Mouse (Mus musculus) regulatory T cell (primary cell): ENCODE data around the gene Fam118b.

Source experiments
- in situ Hi-C: fragments of 300-600 bp; cut with MboI, MseI; formaldehyde crosslinking; loops from one replicate; pipeline ENCODE4 v1.15.1; 2025; ENCODE audit warnings: high pct_unique_total_duplicates

The Fam118b gene

DNA sequence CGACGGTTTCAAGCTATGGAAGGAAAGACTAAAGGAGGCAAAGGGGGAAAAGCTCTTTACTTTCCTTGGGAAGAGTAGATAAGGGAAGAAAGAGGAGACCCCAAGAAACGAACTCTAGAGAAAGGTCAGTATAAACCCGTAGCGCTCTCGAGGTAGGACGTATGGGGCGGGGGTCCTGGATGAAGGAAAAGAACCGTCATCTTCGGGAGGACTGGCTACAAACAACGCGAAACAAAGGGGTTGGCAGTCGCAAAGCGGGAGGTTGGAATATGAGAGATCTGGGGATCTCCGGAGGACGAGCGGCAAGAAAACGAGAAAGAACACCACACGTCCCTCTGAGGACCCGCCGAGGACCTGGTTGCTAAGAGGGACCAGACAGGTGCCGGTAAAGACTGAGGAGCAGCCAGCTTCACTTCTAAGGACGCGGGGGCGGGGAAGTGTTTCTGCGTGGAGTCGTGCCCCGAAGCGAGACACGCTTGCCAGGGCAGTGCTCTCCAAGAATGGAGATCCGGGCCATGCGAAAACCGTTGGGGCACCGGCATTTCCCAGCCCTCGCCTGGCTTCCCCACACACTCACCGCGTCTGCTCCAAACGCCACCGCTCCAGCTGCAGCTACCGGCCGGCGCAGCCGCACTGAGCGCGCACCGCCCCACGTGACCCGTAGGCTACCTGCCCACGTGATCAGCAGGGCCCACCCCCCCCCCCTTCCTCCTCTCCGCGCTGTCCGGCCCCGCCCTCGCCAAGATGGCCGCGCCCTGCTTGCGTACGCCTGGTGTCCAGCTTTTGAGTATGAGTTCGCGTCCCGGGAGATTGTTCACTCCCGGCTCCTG, at the start of gene Fam118b, which contains the start of gene Rpusd4:
Gene Fam118b, minus strand, starts transcription at position 660 of the 830 bp plus-strand sequence.
Gene Rpusd4, plus strand, starts transcription at position 720 of the 830 bp plus-strand sequence.
- in situ Hi-C loops: loop anchor here (5.0 kb wide), 1 partner anchor 55 kb away; the partner anchor contains the start of gene Foxred1

DNA sequence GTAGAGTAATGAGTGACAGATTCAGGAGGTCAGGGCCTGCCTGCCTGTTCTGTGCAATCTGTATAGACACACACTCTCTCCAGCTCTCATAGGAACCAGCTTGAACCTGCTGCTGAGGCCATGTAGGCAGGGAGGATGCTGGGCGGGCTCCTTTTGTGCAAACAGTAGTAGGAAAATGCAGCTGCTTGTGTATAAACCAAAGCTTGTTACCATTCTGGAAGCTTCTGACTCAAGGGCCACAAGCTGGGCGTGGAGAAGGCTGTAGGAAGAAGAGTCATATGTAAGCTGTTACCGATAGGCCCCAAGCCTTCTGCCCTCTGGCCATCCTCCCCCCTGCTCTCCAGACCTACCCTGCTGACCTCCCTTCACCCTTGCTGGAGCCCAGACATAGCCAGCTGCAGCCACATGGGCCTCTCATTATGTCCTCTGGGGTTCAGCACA, 49.2 kb upstream of the Fam118b start:
- in situ Hi-C loops: no loop called here

DNA sequence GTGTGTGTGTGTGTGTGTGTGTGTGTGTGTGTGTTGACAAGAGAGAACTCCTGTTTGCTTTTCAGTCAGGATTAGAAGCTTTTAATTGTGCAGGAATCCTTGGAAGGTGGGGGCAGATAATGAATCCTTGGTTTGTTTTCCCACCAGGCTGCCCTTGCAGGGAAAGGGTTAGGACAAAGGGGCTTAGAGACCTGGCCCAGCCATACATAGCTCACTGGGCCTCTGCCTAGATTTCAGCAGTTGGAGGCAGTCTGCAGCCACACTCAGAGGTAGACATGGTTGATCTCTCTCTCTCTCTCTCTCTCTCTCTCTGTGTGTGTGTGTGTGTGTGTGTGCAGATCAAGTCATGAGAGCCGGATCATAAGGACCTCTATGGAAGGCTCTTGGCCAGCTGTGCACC, 46.6 kb upstream of the Fam118b start:
- in situ Hi-C loops: no loop called here

DNA sequence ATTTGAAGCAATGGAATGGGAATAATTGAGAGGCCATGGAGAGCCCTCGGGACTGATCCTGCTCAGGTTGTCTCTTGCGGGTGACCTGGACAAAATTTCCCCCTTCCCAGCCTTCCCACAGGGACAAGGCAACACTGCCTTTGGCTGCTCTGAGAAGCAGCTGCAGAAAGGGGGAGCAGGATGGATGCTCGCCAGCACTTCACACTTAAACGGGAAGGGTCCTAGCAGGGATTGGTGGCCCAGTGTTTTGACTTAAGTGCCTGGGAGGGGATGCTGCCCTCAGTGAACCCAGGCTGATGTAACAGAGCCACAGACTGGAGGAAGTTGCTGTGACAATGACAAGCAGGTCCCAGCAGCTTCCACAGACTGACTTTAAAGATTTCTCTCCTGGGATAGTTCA, 46.0 kb upstream of the Fam118b start:
- in situ Hi-C loops: no loop called here

DNA sequence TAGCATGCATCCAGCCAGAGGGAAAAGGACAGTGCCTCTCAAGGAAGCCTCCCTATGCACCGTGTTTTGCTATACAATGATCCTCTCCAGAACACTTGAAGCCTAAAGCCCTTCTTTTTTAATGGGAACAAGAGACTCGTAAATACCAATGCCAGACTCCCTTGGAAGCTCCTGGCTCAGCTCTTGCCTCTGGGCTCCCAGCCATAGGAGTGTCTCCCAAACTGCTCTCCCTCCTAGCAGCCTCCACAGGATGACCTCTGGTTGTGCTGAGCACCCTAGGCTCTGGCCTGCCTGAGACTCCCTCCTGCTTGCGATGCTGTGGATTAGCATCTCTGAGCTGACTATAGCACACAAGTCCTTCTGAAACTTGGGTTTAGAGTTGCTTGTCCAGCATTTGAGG, 44.9 kb upstream of the Fam118b start:
- in situ Hi-C loops: no loop called here

DNA sequence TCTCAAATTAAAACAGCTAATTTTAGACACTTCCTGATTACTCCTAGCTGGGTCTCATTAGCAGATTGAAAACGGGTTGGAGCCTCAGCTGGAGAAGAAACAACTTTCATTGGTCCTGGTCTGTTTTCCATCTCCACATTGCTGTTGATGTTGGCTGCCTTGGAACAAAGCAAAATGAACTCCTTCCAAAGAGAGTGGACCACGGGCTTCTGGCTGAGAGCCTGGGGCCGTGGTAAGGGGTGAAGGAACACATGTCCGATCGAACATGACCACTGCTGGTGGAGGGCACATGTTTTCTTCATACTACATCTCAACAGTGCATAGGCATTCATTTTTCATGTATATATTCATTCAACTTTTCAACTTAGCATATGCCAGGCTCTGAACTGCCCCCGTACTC, 42.8 kb upstream of the Fam118b start:
- in situ Hi-C loops: no loop called here

DNA sequence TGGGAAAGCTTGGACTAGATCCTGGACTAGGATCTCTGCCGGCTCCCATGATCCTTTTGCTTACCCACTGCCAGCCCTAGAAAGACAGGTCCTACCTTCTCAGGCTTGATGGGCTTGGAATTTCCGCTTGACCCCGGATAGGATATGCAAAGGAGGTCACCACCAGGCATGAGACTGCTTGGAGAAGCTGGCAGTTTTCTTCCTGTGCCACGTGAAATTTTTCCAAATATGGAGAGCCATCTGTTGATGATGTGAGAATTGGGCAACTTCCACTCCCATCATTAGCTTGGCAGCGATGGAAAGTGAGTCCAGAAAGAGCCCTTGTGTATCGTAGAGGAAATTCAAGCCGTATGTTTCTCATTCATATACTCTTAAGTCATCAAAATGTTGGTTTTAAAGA, 39.9 kb upstream of the Fam118b start:
- in situ Hi-C loops: no loop called here

DNA sequence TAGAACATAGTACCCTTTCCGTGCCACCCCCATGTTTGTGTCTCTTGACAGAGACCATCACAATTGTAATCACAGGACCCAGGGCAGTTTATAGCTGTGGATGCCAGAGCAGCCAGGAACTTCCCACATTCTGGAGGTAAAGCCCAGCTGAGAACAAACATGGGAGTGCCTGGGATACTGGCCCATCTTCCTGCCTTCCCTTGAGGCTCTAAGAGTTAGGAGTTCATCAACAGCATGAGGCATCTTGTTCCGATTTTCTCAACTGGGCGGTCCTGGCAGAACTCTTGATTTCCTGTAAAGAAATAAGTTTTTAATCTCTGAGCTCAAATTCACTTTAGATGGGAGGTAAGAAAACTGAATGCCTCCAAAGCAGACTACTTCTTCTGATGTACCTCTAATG, 34.6 kb upstream of the Fam118b start:
- in situ Hi-C loops: no loop called here

DNA sequence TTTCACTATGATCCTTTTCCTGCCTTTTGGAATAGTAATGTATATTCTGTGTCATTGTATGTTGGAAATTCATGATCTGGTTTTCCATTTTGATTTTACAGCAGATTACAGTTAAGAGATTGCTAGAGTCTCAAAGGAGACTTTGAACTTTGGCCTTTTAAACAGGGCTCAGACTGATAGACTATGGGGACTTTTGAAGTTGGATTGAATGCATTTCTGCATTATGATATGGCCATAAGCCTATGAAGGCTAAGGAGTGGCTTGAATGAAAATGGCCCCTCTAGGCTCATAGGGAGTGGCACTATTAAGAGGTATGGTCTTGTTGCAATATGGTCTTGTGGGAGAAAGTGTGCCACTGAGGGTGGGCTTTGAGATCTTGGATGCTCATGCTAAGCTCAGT, 30.2 kb upstream of the Fam118b start:
- in situ Hi-C loops: no loop called here

DNA sequence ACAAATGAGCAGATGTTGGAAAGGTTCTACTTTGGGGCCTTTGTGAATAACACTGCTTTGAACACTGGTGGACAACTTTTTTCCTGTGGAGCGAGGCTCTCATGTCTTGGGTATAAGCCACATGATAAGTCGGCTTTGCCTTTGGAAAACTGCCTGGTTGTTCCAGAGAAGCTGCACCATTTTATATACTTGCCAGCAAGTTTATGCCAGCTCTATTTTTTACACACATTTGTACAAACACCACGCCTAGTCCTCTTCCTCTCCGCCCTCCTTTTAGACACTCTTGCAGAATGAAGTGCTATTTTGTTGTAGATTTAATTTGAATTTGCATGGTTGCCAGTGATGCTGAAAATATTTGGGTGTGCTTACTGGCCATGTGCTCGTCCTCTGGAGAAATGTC, 25.9 kb upstream of the Fam118b start:
- in situ Hi-C loops: no loop called here

DNA sequence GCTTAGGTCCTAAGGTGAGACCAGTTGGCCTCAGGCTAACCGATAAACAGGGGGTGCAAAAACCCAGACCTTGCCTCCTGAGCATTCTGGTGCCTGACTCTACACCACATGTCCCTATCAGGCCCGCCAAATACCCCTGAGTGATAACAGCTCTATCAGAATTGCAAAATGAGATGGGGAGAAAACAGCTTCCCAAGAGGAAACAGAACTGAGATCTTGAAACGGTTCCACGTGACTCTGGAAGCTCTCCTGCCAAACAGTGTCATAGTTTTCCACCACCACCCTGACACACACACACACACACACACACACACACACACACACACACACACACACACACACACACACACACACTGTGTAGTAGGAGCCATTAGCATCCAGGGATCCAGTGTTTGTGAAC, 23.3 kb upstream of the Fam118b start:
- in situ Hi-C loops: no loop called here

DNA sequence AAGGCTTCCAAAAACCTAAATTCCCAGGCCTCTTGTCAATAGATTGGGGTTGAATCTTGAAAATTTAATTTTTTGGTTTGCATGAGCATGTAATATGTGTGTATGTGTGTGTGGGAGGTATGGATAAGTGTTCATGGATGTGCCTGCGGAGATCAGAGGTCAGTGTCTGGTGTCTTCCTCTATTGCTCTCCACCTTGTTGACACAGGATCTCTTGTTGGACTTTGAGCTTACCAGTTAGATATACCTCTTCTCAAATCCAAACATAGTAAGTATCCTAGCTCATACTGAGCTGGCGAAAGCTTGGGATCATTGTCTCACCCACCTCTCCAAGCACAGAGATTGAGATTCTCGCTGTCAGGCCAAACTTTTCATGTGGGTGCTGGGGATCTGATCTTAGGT, 22.8 kb upstream of the Fam118b start:
- in situ Hi-C loops: no loop called here

DNA sequence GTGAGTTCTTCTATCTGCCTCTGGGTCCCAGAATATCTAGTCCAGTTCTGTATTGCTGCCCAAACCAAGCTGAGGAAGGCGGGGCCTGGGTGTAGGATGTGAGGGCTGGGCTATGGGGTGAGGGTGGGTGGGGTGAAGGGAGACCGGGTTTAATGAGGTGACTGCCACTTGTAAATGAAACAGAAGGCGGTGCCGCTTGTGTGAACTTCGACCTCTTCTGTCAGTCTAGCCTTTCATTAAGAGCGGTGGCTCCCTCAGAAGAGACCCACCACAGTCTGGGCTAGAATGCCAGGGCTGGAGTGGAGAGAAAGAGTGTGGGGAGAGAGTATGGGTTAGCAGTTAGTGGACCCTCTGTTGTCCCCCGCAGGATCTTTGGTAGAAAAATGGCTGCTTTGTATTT, 22.4 kb upstream of the Fam118b start:
- in situ Hi-C loops: no loop called here

DNA sequence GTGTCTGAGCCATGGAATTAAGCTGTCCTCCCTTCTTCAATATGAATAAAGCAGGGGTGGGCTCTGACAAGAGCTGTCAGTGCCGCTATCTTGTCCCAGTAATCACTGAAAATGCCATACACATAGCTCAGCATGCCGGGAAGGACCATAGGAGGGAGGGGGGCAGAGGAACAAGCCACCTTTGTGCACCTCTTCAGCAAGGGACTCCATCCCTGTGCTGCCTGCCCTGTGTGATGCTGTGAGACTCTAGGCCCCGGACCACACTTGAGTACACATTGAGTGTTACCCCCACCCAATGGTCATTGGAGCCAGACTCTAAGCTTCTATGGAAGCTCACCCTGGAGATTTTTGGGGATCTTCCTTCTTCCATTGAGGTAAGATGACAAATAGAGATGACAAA, 18.7 kb upstream of the Fam118b start:
- in situ Hi-C loops: no loop called here

DNA sequence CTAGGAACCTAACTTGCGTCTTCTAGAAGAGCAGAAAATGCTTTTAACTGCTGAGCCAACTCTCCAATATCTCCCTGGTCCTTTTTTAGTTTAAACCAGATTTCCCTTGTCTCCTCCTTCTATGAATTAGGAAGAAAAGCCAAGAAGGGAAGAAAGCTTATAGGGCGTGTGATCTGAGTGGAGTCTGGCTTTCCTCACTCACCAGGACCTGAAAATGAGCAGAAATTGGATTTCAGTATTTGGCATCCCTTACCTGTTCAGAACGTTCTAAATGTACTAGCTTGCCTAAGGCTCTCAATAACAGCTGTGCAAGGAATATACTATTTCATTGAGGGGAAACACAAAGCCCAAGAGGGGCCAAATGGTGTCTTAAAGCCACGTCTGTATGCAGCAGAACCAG, 16.7 kb upstream of the Fam118b start:
- in situ Hi-C loops: loop anchor here (5.0 kb wide), 1 partner anchor 248 kb away; no protein-coding TSS in a partner anchor

DNA sequence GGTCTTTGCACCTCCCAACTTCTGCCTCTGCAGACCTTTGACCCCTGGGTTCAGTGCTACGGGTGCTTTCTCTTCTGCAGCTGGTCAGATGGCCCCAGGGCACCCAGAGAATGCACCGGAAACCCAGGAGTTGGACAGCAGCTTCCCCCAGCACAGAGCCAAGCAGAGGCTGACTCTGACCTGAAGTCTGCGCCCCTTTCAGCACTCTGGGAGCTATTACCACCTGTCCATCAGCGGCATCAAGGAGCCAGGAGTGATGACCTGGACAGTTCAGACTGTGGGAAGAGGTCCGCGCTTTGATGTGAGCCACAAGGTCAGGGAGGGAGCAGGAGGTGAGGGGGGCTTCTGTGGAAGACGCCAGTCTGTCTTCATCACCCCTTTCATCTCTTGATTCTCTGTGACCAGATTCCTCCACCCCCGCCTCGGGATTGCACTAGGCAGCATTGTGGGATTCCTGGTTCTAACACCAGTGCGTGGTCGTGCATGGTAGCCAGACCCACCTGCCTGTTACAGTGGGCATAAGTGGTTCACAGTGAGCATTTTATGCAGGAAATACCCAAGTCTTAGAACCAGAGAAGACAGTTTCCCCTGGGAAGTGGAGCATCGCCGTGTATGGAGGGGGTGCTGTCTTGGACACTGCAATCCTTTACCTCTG, 15.9 kb upstream of the Fam118b start:
- in situ Hi-C loops: loop anchor here (5.0 kb wide), 1 partner anchor 249 kb away; no protein-coding TSS in a partner anchor

DNA sequence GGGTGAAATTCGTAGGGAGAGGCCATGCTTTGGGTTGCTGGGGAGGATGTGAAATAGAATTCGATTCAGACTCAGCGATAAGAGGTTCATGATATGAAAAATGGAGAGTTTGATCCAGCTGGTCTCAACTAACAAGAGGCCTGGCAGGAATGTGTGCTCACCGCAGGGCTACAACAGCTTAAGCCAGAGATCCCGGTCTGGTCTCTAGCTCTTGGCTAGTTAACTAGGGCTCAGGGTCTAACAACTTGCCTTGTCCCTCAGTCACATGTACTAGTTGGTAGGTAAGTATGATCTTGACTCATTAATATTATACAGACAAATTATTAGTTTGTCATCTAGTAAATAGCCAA, 15.2 kb upstream of the Fam118b start:
- in situ Hi-C loops: loop anchor here (5.0 kb wide), 1 partner anchor 249 kb away; no protein-coding TSS in a partner anchor

DNA sequence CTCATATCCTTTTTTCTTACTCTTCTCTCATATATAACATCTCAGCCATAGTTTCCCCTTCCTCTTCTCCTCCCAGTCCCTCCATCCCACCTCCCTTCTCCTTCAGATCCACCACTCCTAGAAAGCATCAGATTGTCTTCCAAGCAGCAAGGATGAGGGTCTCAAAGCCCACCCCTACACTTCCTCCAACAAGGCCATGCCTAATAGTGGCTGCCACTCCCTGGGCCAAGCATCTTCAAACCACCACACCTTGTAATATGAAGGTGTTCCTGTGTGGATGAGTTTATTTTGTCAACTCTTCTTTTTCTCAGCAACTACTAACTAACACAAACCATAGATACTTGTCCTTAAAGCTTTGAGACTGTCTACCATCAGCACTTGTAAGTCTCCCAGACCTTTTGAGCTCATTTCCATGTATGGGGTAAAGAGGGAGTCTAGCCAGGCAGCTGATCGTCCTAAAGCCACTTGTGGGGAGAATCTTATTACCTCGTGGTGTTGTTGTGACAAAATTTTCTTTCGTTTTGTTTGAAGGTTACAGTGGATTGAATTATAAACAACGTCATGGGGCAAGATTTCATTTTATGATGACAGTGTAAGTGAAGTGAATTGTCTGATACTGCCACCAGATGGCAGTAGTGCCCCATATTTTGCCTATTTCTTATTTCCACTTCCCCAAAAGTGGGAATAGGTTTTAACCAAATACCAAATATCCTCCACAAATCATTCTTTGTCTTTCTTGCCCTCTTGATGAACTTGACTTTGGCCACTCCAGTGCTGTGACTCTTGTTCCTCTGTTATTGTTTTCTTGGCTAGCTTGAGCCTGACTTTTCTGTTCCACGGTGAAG, 14.6 kb upstream of the Fam118b start:
- in situ Hi-C loops: loop anchor here (5.0 kb wide), 1 partner anchor 250 kb away; no protein-coding TSS in a partner anchor

DNA sequence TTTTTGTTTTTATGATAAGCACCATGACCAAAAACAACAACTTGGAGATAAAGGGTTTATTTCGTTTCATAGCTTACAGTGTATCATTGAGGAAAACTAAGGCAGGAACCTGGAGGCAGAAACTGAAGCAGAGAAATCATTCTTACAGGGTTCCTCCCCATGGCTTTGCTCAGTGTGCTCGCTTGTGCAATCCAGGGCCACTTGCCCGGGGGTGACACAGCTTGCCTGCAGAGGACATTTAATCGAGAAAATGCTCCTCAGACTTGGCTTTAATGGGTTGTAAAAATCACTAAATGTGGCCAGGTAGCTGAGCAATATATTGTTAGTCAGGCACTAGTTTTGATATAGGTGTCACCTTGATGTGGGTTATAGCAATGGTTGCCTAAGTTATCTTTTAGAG, 10.8 kb upstream of the Fam118b start:
- in situ Hi-C loops: no loop called here

DNA sequence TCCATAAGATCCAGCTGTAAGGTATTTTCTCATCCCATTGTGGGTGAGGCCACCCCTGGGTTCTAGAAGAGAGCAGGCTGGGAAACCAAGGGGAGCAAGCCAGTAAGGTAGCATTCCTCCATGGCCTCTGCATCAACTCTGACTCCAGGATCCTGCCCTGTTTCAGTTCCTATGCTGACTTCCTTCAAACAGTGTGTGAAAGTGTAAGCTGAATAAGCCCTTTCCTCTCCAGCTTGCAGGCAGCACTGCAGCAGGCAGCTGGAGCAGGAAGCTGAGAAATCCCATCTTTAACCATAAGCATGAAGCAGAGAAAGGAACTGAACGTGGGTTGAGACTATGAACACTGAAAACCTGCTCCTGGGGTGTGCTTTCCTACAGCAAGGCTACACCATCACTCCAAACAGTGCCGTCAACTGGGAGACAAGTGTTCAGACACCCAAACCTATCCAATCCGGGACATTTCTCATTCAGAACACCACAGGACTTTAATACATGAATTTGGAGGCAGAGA, 10.3 kb upstream of the Fam118b start:
- in situ Hi-C loops: no loop called here

DNA sequence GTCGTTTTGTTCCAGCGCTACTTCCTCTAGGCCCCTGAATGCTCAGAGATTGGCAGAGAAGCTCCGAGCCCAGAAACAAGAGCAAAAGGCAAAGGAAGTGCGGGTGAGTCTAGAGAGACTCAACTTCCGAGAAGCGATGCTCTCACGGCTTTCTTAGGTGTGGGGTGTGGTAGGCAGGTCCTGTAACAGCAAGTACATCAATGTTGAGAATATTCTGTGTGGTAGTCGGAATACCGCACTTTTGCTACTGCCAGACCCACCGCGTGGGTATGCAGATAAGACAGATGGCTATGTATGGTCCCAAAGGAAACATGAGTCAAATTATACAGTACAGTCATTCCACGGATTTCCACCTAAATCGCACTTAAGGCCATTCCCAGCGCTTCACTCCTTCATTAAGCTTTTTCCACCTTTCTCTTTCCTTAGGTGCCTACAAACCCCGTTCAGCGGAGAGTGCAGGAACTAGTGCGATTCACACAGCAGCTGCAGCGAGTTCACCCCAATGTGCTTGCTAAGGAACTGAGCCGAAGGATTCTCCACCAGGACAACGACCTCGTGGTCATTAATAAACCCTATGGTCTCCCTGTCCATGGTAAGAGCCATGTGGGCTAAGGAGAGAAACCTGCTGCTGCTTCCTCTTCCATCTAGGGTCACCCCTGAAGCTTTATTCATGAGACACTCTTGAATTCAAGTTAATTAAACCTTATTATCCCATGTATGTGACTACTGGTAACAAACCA, 541 bp upstream of the Fam118b start:
- in situ Hi-C loops: loop anchor here (5.0 kb wide), 1 partner anchor 56 kb away; the partner anchor contains the start of gene Foxred1
